Mouse (Mus musculus) kidney, postnatal 10 days (tissue): ENCODE data around the gene Per3.
"Not testable (repeated sequence)": the region's sequence is repeated elsewhere in the genome, so short reads cannot be mapped to it uniquely, and the experiment has no call there.

Experiments used
- DNase-seq: peaks from one replicate; pipeline ENCODE4 v3.0.0; 2021; ENCODE audit warnings: mixed read lengths

Gene Per3

DNA sequence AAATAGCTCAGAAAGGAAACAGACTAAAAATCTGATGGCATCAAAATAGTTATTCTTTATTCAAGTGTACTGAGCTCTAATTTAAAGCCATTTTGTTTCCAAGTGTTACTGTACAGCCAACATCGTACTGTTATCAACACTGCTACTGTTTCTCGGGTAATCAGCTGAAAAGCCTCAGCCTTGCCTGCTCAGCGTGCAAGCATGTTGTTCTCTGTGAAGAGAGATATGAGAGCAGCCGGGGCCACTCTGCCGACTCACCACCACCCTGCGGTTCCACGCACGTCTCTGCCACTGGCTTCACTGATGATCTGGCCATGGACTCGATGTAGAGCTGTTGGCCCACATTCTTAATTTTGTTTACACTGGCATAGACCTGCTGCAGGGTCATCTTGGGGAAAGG, 20.3 kb downstream of the Per3 start:
- DNase-seq, result no peak

- DNase-seq, result not testable (repeated sequence)
Measured at GRCm38 (mm10) chr4:151017356-151017755, 27.1 kb downstream of the Per3 start.

DNA sequence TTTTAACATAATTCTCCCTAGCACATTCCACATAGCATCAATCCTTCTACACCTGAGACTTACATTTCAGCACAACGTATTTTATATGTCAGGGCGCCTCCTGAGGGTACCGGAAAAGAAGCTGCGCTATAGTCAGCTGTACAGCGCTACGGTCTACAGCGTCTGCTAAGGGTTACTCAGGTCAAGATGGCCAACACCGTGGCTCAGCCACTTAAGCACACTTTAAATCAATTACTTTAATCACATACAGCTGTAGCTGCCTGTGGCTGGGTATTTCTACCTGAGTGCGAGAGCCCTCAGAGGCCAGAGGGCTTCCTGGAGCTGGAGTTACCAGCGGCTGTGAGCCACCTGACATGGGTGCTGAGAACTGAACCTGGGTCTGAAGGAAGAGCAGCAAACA, 28.5 kb downstream of the Per3 start:
- no peak for DNase-seq

- DNase-seq, result no peak
Measured at GRCm38 (mm10) chr4:151010316-151010715, 34.1 kb downstream of the Per3 start.

GRCm38 (mm10) chr4:151006945-151007344, 37.5 kb downstream of the Per3 start:
- peak; percentile 69 for DNase-seq

- no peak for DNase-seq
Measured at GRCm38 (mm10) chr4:151005656-151006318, 38.7 kb downstream of the Per3 start.

DNA sequence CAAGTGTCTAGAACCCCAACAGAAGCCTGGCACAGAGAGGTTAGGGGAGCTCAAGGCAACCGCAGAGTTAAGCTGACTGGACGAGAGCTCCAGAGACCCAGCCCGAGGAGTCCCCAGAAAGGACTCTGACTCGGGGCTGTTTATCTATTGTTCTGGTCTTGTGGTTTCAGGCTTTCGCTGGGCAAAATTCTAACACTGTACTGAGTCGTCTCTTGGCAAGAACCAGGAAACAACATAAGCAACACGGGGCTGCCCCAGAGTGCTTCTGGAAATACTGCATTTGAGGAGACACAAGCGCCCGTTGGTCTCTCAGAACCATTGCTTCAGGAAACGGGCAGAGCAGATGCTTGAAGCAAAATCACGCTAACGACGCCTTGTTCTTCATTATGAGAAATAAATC, 43.1 kb downstream of the Per3 start:
- no peak for DNase-seq

GRCm38 (mm10) chr4:150998626-150999025, 45.8 kb downstream of the Per3 start:
- no peak for DNase-seq

GRCm38 (mm10) chr4:150996797-150997196, 47.7 kb downstream of the Per3 start, which contains the start of gene Uts2:
TSS of gene Uts2 (plus strand) at chr4:150997097.
- no peak for DNase-seq

- peak; percentile 57 for DNase-seq
Measured at GRCm38 (mm10) chr4:150990148-150990547, 54.3 kb downstream of the Per3 start.

- no peak for DNase-seq
Measured at GRCm38 (mm10) chr4:150980153-150980552, 64.3 kb downstream of the Per3 start.

DNA sequence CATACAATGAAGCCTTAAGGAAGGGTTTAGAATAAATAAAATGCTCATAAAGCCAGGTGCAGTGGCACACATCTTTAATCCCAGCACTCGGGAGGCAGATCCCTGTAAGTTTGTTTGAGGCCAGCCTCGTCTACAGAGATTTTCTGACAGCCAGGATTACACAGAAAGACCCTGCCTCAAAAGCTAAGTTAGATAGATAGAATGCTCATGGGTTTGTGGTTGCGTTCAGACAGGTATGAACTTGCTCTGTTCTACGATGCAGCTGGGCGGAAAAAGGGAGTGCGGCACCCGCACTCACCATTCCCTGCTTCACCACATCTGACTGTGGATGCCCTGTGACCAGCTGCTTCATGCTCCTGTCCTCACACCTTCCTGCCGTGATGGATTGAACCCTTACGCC, 65.0 kb downstream of the Per3 start:
- DNase-seq, result no peak

DNA sequence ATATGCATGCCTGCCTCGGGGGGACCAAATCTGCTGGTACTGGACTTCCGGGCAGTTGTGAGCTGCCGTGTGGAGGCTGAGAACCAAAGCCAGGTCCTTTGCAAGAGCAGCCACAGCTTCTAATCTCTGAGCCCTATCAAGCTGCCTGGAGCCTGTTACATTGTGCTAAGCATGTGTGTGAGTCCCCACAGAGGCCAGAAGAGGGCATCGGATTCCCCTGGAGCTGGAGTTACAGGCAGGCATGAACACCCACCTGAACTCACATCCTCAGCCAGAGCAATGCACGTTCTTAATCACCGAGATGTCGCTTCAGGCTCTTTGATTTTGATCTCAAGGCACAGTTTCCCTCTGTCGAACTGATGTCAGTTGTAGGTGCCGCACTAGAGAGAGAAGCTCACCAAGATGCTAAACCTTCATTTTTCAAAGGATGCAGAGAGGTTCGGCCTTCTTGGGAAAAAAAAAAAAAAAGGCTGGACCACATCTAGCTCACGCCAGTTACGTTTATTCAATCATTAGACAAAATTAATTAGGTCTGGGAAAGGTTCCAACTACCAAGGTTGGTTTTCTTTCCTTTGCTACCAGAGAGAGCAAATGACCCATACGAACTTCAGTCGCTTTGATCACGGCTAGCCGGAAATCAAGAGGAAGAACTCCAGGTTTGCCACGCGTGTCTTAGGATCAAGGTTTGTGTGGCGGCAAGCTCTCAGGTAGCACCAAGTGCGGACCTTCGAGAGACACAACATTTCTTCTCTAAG, 66.1 kb downstream of the Per3 start:
- no peak for DNase-seq

- DNase-seq, result no peak
Measured at GRCm38 (mm10) chr4:150975145-150975544, 69.3 kb downstream of the Per3 start.

DNA sequence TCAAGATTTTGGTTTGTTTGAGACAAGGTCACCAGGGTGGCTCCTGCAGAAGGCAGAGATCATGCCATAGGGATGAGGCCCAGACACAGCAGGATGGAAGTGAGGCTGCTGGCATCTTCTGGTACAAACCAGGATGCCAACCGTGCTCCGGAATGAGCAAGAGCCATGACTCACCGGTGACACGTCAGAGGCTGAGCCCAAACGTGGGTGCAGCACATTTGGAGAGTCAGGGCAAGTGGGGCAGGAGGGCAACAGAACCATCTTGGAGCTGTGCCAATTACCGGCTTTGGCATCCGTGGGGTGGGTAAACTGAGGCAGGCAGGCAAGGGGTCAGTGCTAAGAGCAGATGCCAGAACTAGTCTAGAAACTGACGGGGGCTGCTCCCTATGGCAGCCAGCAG, 71.2 kb downstream of the Per3 start:
- DNase-seq, result no peak

- DNase-seq, result no peak
Measured at GRCm38 (mm10) chr4:150968956-150969355, 75.5 kb downstream of the Per3 start.

GRCm38 (mm10) chr4:150966556-150966955, 77.9 kb downstream of the Per3 start:
- peak; percentile 80 for DNase-seq

- no peak for DNase-seq
Measured at GRCm38 (mm10) chr4:150965555-150965951, 78.9 kb downstream of the Per3 start.

GRCm38 (mm10) chr4:150964635-150965554, 79.6 kb downstream of the Per3 start:
- peak; percentile 94 for DNase-seq

- DNase-seq, result peak; percentile 10
Measured at GRCm38 (mm10) chr4:150963711-150964110, 80.8 kb downstream of the Per3 start.

- peak; percentile 38 for DNase-seq
Measured at GRCm38 (mm10) chr4:150962231-150962630, 82.2 kb downstream of the Per3 start.

- peak; percentile 41 for DNase-seq
Measured at GRCm38 (mm10) chr4:150958536-150958935, 85.9 kb downstream of the Per3 start.

DNA sequence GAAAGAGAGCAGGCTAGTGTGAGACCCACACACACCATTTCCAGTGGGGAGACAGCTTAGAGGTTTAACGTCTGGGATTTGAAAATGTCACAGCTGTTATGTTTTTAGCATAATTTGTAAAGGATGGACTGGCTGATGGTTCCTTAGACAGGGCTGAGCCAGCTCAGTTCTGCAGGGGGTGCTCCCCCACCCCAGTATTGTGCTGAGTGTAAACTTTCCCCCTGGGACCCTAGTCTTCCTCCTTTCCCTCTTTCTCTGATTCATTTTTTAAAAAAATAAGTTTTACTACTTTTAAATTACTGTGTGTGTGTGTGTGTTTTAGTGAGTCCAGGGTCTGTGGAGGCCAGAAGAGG, 87.4 kb downstream of the Per3 start:
- DNase-seq, result no peak
